Mouse (Mus musculus) limb, embryonic 15.5 days (tissue): ENCODE measurements around the gene Slc25a54. TPM values are rescaled to one million over a fixed set of nuclear protein-coding genes. Genes with fewer than 3 reads are reported as not detected.

ENCODE experiments used
- microRNA-seq: library from miRNA; unstranded; fragments of <30 nt; microRNA quantifications from one replicate; pipeline ENCODE4, GENCODE M21; 2016
- polyA plus RNA-seq: library from polyadenylated mRNA; unstranded; fragments of >200 nt; fragmentation: Nextera tagmentation; extraction: Ambion mirVana; gene quantifications from 2 replicates; pipeline ENCODE4 v1.2.1, GENCODE M21; 2015

Gene Slc25a54
- polyA plus RNA-seq, 1 experiment from 2014 or later: not detected

Small RNAs within 50 kb of the gene (microRNA-seq; reads per million reads assigned to microRNA genes)
- gene Gm44384: not detected

Other genes starting within 250 kb of the Slc25a54 start
- 46.6 and 51.8 TPM in 2 replicates for gene Stxbp3, start 239.9 kb upstream of the Slc25a54 start, polyA plus RNA-seq
- 0.29 and 0.79 TPM in 2 replicates for gene Fndc7, start 190.5 kb upstream of the Slc25a54 start, polyA plus RNA-seq
- gene Prpf38b, start 168.7 kb upstream of the Slc25a54 start, polyA plus RNA-seq: 74.7 and 90.3 TPM in 2 replicates
- 0.51 and 1.00 TPM in 2 replicates for gene Henmt1, start 140.6 kb upstream of the Slc25a54 start, polyA plus RNA-seq
- gene Gm9857, start 140.0 kb upstream of the Slc25a54 start, polyA plus RNA-seq: not detected in 2 replicates
- 12.1 and 12.3 TPM in 2 replicates for gene Fam102b, start 52.9 kb upstream of the Slc25a54 start, polyA plus RNA-seq
- gene Slc25a24, start 42.7 kb downstream of the Slc25a54 start, polyA plus RNA-seq: 48.5 and 50.3 TPM in 2 replicates